Mouse (Mus musculus): ENCODE data around the gene Cpxm2.

DNA sequence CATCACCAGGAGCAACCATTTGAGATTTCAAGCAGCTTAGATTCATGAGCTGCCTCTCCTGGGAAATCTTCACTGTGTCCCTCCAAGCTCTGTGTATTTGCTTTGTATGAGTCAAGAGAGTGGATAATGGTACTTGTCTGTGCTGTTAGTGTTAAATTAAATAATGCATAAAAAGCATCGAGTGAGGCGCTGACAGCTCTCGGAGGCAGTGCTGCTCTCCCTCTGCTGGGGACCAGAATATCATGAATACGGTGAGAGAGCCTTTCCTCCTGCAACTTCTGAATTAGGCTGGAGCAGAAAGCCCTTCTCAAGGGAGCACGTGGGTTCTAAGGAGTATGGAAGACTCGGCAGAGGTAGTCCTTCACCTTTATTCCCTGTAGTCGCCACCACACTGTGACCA lies 29.6 kb downstream of the Cpxm2 start:
- TF ChIP-seq CTCF (IDR thresholded peaks at IDR 0.05; ENCODE audit: control insufficient read depth, insufficient read depth, low read length), result no peak
- no peak for TF ChIP-seq POLR2A (IDR thresholded peaks at IDR 0.05; ENCODE audit: borderline replicate concordance, control insufficient read depth, low read depth, low read length)
